Mouse (Mus musculus) ES-Bruce4 (cell line): ENCODE data around the gene Pomc. TPM values are rescaled to one million over a fixed set of nuclear protein-coding genes. Genes with fewer than 3 reads are reported as not detected.
"Not testable (repeated sequence)": the region's sequence is repeated elsewhere in the genome, so short reads cannot be mapped to it uniquely, and the experiment has no call there.

Experiments used
- H3K27ac ChIP-seq: 2 replicates; pipeline ENCODE4 v1.5.1; 2012; ENCODE audit warnings: low read length, inconsistent platforms; ENCODE audit not compliant: insufficient read depth
- H3K27me3 ChIP-seq: 2 replicates; pipeline ENCODE4 v1.6.1; 2012; ENCODE audit warnings: mild to moderate bottlenecking, low read length, inconsistent platforms; ENCODE audit not compliant: control insufficient read depth, poor library complexity, insufficient read depth, severe bottlenecking
- H3K36me3 ChIP-seq: 2 replicates; pipeline ENCODE4 v1.6.1; 2012; ENCODE audit warnings: inconsistent platforms, mild to moderate bottlenecking, low read length, moderate library complexity; ENCODE audit not compliant: control insufficient read depth, poor library complexity, insufficient read depth, severe bottlenecking
- H3K4me1 ChIP-seq: one replicate; pipeline ENCODE4 v1.8.1; 2011; ENCODE audit warnings: low read length; ENCODE audit not compliant: control insufficient read depth, insufficient read depth
- H3K4me3 ChIP-seq: 2 replicates; pipeline ENCODE4 v1.5.1; 2011; ENCODE audit warnings: low read depth, mild to moderate bottlenecking, low read length
- H3K9ac ChIP-seq: 2 replicates; pipeline ENCODE4 v1.6.1; 2012; ENCODE audit warnings: low read depth, mild to moderate bottlenecking, inconsistent platforms; ENCODE audit not compliant: poor library complexity, severe bottlenecking
- H3K9me3 ChIP-seq: replicated peaks from 2 replicates; pipeline ENCODE4 v1.6.1; 2012; ENCODE audit warnings: mild to moderate bottlenecking, low read length, inconsistent platforms; ENCODE audit not compliant: control insufficient read depth, poor library complexity, insufficient read depth, severe bottlenecking
- CTCF ChIP-seq: IDR thresholded peaks from one replicate; pipeline ENCODE4 v1.8.1; 2011; ENCODE audit warnings: low read depth, low read length
- EP300 ChIP-seq: IDR thresholded peaks from 2 replicates; pipeline ENCODE4 v1.6.1; 2011; ENCODE audit warnings: low read depth, low read length; ENCODE audit not compliant: insufficient read depth
- POLR2A ChIP-seq: IDR thresholded peaks from one replicate; pipeline ENCODE4 v1.8.1; 2011; ENCODE audit warnings: low read length; ENCODE audit not compliant: insufficient read depth
- polyA plus RNA-seq: library from polyadenylated mRNA; stranded (reverse); fragments of >200 nt; gene quantifications from 2 replicates; pipeline ENCODE4 v1.2.4, GENCODE M21; 2011; ENCODE audit warnings: low read depth; ENCODE audit not compliant: missing spikeins, insufficient read depth, insufficient read length

Gene Pomc
- polyA plus RNA-seq, 1 experiment, result not detected

GRCm38 (mm10) chr12:3956351-3956750, 1.6 kb downstream of the Pomc start:
- no peaks in the 10 kb centered on the region for H3K4me1 ChIP-seq
- H3K36me3 ChIP-seq, result no peaks in the 10 kb centered on the region
- H3K9ac ChIP-seq, result no peak overlapping the region
- H3K27ac ChIP-seq, result no peak overlapping the region
- no peaks in the 10 kb centered on the region for H3K9me3 ChIP-seq
- H3K4me3 ChIP-seq, result no peak overlapping the region
- H3K27me3 ChIP-seq, result no peaks in the 10 kb centered on the region
- peak; percentile 31 for TF ChIP-seq CTCF
- TF ChIP-seq POLR2A, result no peak
- no peak for TF ChIP-seq EP300

GRCm38 (mm10) chr12:3959791-3960543, 5.2 kb downstream of the Pomc start:
- Histone ChIP-seq H3K9ac (peak overlapping the region; percentile 81), H3K4me3 (peak overlapping the region; percentile 78), H3K9me3 (no peaks in the 10 kb centered on the region), H3K4me1 (no peaks in the 10 kb centered on the region), H3K27me3 (no peaks in the 10 kb centered on the region), H3K36me3 (no peaks in the 10 kb centered on the region), H3K27ac (peak overlapping the region; percentile 31; the same call in 1 of the 2 replicates)
- TF ChIP-seq EP300, result 0 out of 2 replicates have a peak, but pooled peaks have one; percentile 21
- TF ChIP-seq CTCF, result no peak
- TF ChIP-seq POLR2A, result peak; percentile 97

GRCm38 (mm10) chr12:3960553-3960952, 5.8 kb downstream of the Pomc start:
- peak overlapping the region; percentile 78 for H3K4me3 ChIP-seq
- H3K4me1 ChIP-seq, result no peaks in the 10 kb centered on the region
- H3K27me3 ChIP-seq, result no peaks in the 10 kb centered on the region
- no peaks in the 10 kb centered on the region for H3K36me3 ChIP-seq
- peak; percentile 62 for TF ChIP-seq CTCF
- TF ChIP-seq POLR2A, result no peak
- H3K27ac ChIP-seq, result no peak overlapping the region
- peak overlapping the region; percentile 81 for H3K9ac ChIP-seq
- H3K9me3 ChIP-seq, result no peaks in the 10 kb centered on the region

- no peak overlapping the region for H3K9ac ChIP-seq
- TF ChIP-seq CTCF (no peak), POLR2A (no peak), EP300 (no peak)
- no peak overlapping the region for H3K27ac ChIP-seq
- H3K4me1 ChIP-seq, result no peaks in the 10 kb centered on the region
- H3K9me3 ChIP-seq, result no peaks in the 10 kb centered on the region
- H3K4me3 ChIP-seq, result no peak overlapping the region
- no peaks in the 10 kb centered on the region for H3K27me3 ChIP-seq
- H3K36me3 ChIP-seq, result no peaks in the 10 kb centered on the region
Observed at GRCm38 (mm10) chr12:3967196-3967595, 12.4 kb downstream of the Pomc start.

- Histone ChIP-seq H3K9ac (no peak overlapping the region), H3K4me1 (no peaks in the 10 kb centered on the region), H3K27ac (no peak overlapping the region), H3K4me3 (0 out of 2 replicates have a peak overlapping the region, but pooled peaks have one; percentile 18), H3K27me3 (no peaks in the 10 kb centered on the region), H3K36me3 (no peaks in the 10 kb centered on the region), H3K9me3 (no peaks in the 10 kb centered on the region)
- TF ChIP-seq EP300, result no peak
Observed at GRCm38 (mm10) chr12:3968380-3968779, 13.6 kb downstream of the Pomc start.

- H3K9me3 ChIP-seq, H3K36me3 ChIP-seq, H3K9ac ChIP-seq, H3K4me1 ChIP-seq, H3K4me3 ChIP-seq, H3K27me3 ChIP-seq: not testable (repeated sequence)
- H3K27ac ChIP-seq, result peak overlapping the region; percentile 44; the same call in 1 of the 2 replicates
Observed at GRCm38 (mm10) chr12:3973169-3973568, 18.4 kb downstream of the Pomc start.
